Mouse (Mus musculus) splenic B cell, adult 2 months (primary cell): ENCODE measurements around the gene Btbd7.

Experiments
- DNase-seq: peaks from one replicate; pipeline ENCODE4 v3.0.0-alpha.2; 2011; ENCODE audit warnings: low read depth, low spot score
- H3K27me3 ChIP-seq: 2 replicates; pipeline ENCODE4 v1.6.1; 2012; ENCODE audit warnings: mild to moderate bottlenecking, low read length, moderate library complexity, mixed read lengths; ENCODE audit not compliant: control insufficient read depth, poor library complexity, insufficient read depth, severe bottlenecking
- H3K36me3 ChIP-seq: 2 replicates; pipeline ENCODE4 v1.6.1; 2012; ENCODE audit warnings: mild to moderate bottlenecking, low read length, moderate library complexity, mixed read lengths; ENCODE audit not compliant: control insufficient read depth, poor library complexity, insufficient read depth, severe bottlenecking

Btbd7 gene

GRCm38 (mm10) chr12:102730798-102731619, 147.3 kb downstream of the Btbd7 start:
- Histone ChIP-seq H3K27me3 (no peaks in the 10 kb centered on the region), H3K36me3 (no peaks in the 10 kb centered on the region)
- DNase-seq = no peak
